Mouse (Mus musculus): ENCODE results near the gene Rapgef6.

DNA sequence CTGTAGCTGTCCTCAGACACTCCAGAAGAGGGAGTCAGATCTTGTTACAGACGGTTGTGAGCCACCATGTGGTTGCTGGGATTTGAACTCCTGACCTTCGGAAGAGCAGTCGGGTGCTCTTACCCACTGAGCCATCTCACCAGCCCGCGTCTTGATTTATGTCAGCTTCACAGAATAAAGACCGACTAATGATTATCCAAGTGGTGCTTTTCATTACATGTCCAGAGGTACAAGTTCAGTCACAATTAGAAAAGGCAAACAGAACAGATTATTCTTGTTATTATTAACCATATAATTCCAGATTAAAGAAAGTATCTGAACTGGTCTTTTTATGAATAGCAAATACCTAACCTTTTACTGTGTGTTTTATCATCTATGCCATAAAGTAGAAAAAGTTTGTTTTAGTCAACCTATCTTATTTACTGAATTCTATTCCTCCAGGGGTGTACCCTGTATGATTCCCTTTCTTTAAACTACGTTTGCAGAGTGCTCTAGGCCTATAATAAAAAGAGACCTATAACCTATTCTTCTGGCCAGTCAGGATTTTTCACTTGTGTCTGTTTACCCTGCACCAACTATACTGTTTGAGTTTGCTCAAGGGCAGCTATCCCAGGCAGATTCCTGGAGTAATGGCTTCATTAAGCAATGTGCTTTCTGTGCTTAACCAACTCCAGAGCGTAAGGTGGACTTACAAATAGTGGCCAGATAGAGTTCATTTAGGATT lies 151.1 kb downstream of the Rapgef6 start:
- TF ChIP-seq CTCF (IDR thresholded peaks at IDR 0.05; ENCODE audit: low read depth, low read length): no peak
- no peak for TF ChIP-seq EP300 (IDR thresholded peaks at IDR 0.05; ENCODE audit: insufficient read depth, low read depth, low read length)
- no peak for TF ChIP-seq POLR2A (IDR thresholded peaks at IDR 0.05; ENCODE audit: insufficient read depth, low read length)

Data from ES-Bruce4 (cell line).